Mouse (Mus musculus): Measurements from ENCODE around the gene Lrrc74b.
"Not testable (repeated sequence)": the region's sequence is repeated elsewhere in the genome, so short reads cannot be mapped to it uniquely, and the experiment has no call there.

Lrrc74b gene

GRCm38 (mm10) chr16:17561128-17561750 is at the start of gene Lrrc74b:
Gene Lrrc74b, minus strand, starts transcription at chr16:17561247.
- DNase-seq (ENCODE audit: low read depth, low spot score): peak; percentile 83

GRCm38 (mm10) chr16:17605684-17606083 is 44.6 kb upstream of the Lrrc74b start:
- DNase-seq (ENCODE audit: low read depth, low spot score): no peak

GRCm38 (mm10) chr16:17604941-17605340 is 43.9 kb upstream of the Lrrc74b start:
- no peak for DNase-seq (ENCODE audit: low read depth, low spot score)

- no peak for DNase-seq (ENCODE audit: low read depth, low spot score)
Measured at GRCm38 (mm10) chr16:17600944-17601562, 40.0 kb upstream of the Lrrc74b start.

- no peak for DNase-seq (ENCODE audit: low read depth, low spot score)
Measured at GRCm38 (mm10) chr16:17590731-17591130, 29.7 kb upstream of the Lrrc74b start.

- no peak for DNase-seq (ENCODE audit: low read depth, low spot score)
Measured at GRCm38 (mm10) chr16:17584555-17584954, 23.5 kb upstream of the Lrrc74b start.

GRCm38 (mm10) chr16:17583064-17583463 is 22.0 kb upstream of the Lrrc74b start, which contains the start of gene Slc7a4:
Gene Slc7a4, minus strand, starts transcription at chr16:17583214.
- peak; percentile 44 for DNase-seq (ENCODE audit: low read depth, low spot score)

GRCm38 (mm10) chr16:17576825-17577215 is 15.8 kb upstream of the Lrrc74b start:
- DNase-seq (ENCODE audit: low read depth, low spot score): no peak

- DNase-seq (ENCODE audit: low read depth, low spot score): no peak
Measured at GRCm38 (mm10) chr16:17575870-17576824, 15.1 kb upstream of the Lrrc74b start.

GRCm38 (mm10) chr16:17566186-17566585 is 5.1 kb upstream of the Lrrc74b start:
- DNase-seq (ENCODE audit: low read depth, low spot score): no peak

GRCm38 (mm10) chr16:17564771-17565170 is 3.7 kb upstream of the Lrrc74b start:
- no peak for DNase-seq (ENCODE audit: low read depth, low spot score)

- no peak for DNase-seq (ENCODE audit: low read depth, low spot score)
Measured at GRCm38 (mm10) chr16:17564221-17564620, 3.2 kb upstream of the Lrrc74b start.

- no peak for DNase-seq (ENCODE audit: low read depth, low spot score)
Measured at GRCm38 (mm10) chr16:17563580-17563979, 2.5 kb upstream of the Lrrc74b start.

GRCm38 (mm10) chr16:17561751-17562208 is 733 bp upstream of the Lrrc74b start, which contains the start of gene P2rx6:
Gene P2rx6, plus strand, starts transcription at chr16:17561885.
- DNase-seq (ENCODE audit: low read depth, low spot score): peak; percentile 42

GRCm38 (mm10) chr16:17559396-17560027 is 1.5 kb downstream of the Lrrc74b start:
- no peak for DNase-seq (ENCODE audit: low read depth, low spot score)

GRCm38 (mm10) chr16:17558811-17559210 is 2.2 kb downstream of the Lrrc74b start:
- DNase-seq (ENCODE audit: low read depth, low spot score): no peak

- DNase-seq (ENCODE audit: low read depth, low spot score): peak; percentile 71
Measured at GRCm38 (mm10) chr16:17557947-17558480, 3.0 kb downstream of the Lrrc74b start.

GRCm38 (mm10) chr16:17556907-17557306 is 4.1 kb downstream of the Lrrc74b start:
- DNase-seq (ENCODE audit: low read depth, low spot score): no peak

GRCm38 (mm10) chr16:17556180-17556579 is 4.9 kb downstream of the Lrrc74b start:
- no peak for DNase-seq (ENCODE audit: low read depth, low spot score)

- DNase-seq (ENCODE audit: low read depth, low spot score): not testable (repeated sequence)
Measured at GRCm38 (mm10) chr16:17554702-17555101, 6.3 kb downstream of the Lrrc74b start.
